Mouse (Mus musculus) forelimb bud, embryonic 11.5 days (tissue): ENCODE measurements around the gene 1700021F07Rik.

Source experiments
- DNase-seq: peaks from one replicate; pipeline ENCODE4 v3.0.0-alpha.2; 2012; ENCODE audit warnings: low read depth, low spot score

Gene 1700021F07Rik

GRCm38 (mm10) chr2:173522376-173522775 lies at the start of gene 1700021F07Rik:
TSS of gene 1700021F07Rik (plus strand) at chr2:173522586.
- no peak for DNase-seq

DNA sequence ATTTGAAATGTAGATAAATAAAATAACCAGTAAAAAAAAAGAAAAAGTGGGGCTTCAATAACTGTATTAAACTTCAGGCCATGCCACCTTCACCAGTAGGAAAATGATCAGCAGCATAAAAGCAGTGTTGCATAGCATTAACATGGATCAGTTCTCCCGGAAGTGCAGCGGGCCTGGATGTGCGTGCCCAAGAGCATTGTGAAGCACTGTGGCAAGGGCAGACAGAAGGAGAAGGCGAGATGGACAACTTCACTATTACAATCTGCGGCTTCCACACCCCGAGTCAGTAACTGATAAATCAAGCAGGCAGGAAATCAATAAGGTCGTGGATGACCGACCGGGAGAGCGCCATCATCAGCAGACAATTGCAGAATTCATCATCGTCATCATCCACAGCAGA lies 49.2 kb upstream of the 1700021F07Rik start:
- no peak for DNase-seq

- DNase-seq = no peak
Observed at GRCm38 (mm10) chr2:173479050-173479449, 43.3 kb upstream of the 1700021F07Rik start.

GRCm38 (mm10) chr2:173484486-173484885 lies 37.9 kb upstream of the 1700021F07Rik start:
- no peak for DNase-seq

- no peak for DNase-seq
Observed at GRCm38 (mm10) chr2:173499612-173500011, 22.8 kb upstream of the 1700021F07Rik start.

- no peak for DNase-seq
Observed at GRCm38 (mm10) chr2:173513977-173514376, 8.4 kb upstream of the 1700021F07Rik start.

DNA sequence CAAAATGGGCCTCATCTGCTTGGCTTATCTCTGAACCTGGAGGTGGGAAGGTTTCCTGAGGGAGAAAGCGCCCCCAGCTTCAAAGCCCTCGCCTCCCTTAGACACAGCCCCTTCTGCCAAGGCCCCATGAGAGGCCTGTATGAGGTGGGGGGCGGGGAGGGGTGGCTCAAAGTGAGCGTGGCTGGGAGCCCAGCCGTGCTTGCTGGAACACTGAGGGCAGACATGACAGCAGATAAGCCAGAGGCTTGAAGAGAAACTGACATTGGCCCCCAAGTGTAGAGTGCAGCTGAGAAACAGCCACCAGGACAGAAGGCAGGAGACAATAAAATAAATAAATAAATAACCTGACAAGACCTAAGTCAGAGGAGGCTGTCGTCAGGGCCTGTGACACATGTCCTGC lies 7.2 kb upstream of the 1700021F07Rik start:
- no peak for DNase-seq

- no peak for DNase-seq
Observed at GRCm38 (mm10) chr2:173516150-173516855, 6.1 kb upstream of the 1700021F07Rik start.

DNA sequence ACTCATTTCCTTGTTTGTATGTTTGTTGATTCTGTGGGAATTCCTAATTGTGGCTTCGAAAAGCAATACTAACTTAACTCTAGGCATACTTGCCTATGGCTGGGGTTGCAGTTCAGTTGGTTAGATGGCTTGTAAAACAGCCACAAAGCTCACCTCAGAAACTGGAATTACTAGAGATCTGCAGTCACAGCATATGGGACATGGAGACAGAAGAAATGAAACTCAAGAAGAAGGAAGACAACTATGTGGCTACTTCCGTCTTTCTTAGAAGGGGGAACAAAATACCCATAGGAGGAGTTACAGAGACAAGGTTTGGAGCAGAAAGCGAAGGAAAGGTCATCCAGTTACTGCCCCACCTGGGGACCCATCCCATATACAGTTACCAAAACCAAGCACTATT lies 6.1 kb downstream of the 1700021F07Rik start:
- no peak for DNase-seq

DNA sequence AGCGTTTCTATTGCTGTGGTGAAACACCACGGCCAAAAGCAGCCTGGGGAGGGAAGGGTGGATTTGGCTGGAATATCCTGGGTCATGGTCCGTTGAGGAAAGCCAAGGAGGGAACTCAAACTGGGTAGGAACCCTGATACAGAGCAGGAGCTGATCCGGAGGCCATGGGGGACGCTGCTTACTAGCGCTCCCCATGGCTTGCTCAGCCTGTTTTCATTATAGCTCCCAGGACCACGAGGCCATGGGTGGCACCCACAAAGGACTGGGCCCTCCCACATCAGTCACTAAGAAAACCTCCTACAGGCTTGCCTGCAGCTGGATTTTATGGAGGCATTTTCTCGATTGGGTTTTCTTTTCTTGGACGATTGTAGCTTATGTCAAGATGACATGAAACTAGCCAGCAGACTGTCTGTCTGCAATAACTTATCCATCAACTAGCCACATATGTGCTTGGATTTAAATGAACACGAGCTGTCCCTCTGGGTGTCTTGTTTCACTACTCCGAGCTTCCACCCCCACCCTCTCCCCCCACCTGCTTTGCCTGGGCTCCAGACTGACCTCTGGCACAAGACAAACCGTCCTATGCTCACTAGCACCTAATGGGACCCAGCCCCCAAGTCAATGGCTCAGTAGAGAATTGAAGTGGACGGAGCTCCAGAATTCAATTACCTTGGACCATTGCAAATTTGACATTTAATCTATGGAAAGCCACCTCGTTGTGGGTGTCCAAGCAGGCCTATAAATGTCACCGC lies 10.5 kb downstream of the 1700021F07Rik start:
- peak; percentile 49 for DNase-seq

GRCm38 (mm10) chr2:173534581-173534980 lies 12.2 kb downstream of the 1700021F07Rik start:
- DNase-seq = no peak

- no peak for DNase-seq
Observed at GRCm38 (mm10) chr2:173535390-173535789, 13.0 kb downstream of the 1700021F07Rik start.

DNA sequence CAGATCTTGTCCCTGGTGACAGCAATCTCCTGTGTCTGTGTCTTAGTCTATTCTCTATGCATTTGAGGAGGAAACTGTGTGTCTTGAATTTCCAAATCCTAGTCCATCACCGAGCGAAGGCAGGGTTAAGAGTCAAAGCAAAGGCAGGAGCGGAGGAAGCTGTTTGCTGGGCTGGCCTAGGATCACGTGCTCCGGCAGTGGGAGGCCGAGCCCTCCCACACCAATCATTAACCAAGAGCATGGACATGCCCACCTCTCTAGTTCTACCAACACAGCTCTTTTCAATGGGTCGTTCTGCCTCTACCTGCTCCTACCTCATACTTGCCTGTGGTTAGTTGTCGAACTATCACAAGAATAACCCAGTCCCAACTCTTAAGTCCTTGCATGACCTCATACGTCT lies 13.5 kb downstream of the 1700021F07Rik start:
- no peak for DNase-seq

- DNase-seq = no peak
Observed at GRCm38 (mm10) chr2:173539781-173540180, 17.4 kb downstream of the 1700021F07Rik start.

- DNase-seq = no peak
Observed at GRCm38 (mm10) chr2:173541748-173542147, 19.4 kb downstream of the 1700021F07Rik start.

DNA sequence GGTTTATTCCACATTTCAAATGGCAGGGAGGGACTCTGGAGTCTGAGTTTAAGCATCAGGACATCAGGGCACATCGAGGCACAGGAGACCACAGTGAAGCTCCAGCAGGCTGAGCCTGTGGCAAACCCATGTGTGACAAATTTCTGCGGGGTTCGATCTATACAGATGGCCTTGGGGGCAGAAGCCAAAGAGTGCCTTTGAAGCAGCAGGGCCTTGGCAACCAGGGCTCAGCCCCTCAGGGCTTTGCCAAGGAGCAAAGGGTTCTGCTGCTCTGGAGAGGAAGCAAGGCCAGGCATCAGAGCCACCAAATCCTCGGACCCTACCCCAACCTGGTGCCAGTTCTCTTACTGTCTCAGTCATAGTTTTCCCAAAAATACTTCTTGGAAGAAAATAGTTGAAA lies 20.3 kb downstream of the 1700021F07Rik start:
- DNase-seq = no peak

- DNase-seq = peak; percentile 79
Observed at GRCm38 (mm10) chr2:173545992-173546703, 23.8 kb downstream of the 1700021F07Rik start.

DNA sequence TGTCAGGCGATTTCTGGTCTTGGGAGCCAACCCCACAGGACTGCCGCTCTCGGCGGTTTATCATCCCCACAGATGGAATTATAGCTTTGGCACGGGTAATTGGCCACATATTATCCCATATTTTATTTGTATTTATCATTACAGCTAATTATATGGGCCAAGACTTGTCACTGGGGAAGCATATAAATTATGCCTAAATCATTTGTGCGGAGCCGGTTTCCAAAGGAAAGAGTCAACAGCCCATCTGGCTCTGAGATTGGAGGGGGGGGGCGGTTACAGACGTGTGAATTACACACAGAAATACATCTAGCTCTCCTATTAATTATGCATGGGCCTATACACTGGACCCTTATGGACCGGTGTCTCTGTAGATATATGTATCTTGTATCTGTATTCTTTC lies 26.9 kb downstream of the 1700021F07Rik start:
- DNase-seq = no peak

DNA sequence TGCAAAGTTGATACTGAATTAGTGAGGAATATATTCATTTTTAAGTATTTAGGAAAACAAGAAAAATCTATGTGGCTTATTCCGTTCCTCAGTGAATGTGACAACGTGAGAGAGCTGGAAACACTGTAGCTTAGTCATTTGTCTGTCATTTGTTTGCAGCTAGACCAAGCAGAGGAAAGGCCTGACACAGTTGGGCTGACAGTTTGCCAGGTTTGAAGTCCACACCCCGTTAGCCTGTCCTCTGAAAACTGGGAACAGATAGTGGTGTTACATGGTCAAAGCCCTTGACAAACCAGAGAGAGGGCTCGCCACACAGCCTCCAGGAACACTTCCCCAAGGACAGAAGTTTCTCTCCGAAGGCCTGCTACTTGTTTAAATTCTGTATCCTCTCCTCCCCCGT lies 28.3 kb downstream of the 1700021F07Rik start:
- DNase-seq = no peak

DNA sequence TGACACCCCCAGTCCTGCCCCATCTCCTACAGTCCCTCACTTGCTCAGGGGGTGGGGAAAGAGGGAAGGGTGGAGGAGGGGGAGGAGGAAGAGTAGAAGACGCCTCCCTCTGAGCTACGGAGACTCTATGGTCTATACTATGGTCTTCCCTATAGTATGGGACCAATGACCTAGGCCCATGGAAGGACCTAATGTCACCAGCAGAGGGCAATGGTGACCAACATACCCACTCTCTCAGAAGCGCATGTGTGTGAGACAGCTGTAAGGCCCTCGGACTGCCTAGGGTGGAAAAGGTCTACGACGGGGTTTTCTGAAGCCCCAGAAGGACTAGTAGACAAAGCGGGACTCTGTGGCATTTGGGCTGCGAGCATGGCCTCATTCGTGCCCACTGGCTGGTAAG lies 31.5 kb downstream of the 1700021F07Rik start:
- peak; percentile 51 for DNase-seq

DNA sequence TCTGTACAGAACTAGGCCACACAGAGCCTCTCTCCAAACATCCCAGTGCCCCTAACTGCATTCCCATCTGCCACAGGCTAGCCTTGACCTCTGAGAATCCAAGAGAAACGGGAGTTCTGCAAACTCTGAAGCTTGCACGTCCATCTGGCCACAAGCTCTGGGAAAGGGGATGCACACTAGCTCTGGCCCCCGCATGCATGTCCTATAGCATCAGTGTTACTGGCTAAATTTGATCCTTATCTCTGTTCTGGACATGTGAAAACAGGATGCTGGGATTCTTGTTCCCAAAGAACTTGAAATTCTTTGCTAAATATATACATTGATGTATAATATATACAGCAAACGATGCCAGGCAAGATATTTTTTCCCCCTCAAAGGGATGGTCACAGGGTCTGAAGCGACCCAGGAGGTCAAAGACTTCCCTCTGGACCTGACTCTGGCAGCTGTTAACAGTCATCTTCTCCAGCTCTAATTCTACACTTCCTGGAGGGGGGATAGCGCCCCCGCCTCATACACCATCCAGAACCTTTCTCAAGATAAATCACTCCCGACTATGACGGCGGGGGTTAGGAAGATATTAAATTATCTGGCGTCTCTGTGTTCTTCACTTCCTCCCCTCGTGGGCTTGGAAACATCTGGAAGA lies 36.5 kb downstream of the 1700021F07Rik start:
- no peak for DNase-seq
